Mouse (Mus musculus): Measurements from ENCODE around the gene Wfdc12. TPM values are rescaled to one million over a fixed set of nuclear protein-coding genes. Genes with fewer than 3 reads are reported as not detected.

The Wfdc12 gene
- polyA plus RNA-seq, 1 experiment, result not detected

DNA sequence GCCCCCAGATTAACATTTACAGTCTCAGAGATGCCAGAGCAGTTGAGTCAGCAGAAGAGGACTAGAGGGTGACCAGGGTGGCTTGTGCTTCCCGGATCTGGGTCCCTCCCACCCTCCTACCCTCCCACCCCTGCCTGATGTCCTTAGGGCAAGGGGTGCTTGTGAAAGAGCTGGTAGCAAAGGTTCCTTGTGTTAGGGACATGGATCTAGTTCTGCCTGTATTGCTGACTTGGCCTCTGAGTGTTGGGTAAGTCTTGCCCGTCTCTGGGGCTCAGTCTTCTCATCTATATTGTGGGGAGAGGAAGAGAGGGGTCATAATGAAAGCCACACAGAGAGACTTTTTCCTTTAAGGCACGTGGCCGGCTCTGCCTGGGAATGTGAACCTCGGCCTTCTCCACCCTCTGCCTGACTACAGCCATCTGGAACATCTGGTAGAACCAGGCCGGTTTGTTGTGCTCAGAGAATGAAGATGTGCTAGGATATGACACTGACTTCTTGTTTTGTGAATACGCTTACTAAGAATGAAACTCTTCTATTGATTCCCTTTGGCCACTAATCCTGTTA is 7.6 kb downstream of the Wfdc12 start, which contains the start of gene Wfdc5:
TSS of gene Wfdc5 (minus strand) at position 51 of the 564 bp plus-strand sequence.
- Histone ChIP-seq H3K4me3 (replicated peaks) (no peak within 1 kb of the TSS), H3K27me3 (ENCODE audit: control insufficient read depth) (no peaks in the 10 kb centered on the region)
- TF ChIP-seq GATA1 (IDR thresholded peaks at IDR 0.05; ENCODE audit: low read length) (no peak), TAL1 (IDR thresholded peaks at IDR 0.05; ENCODE audit: low read length) (no peak)

DNA sequence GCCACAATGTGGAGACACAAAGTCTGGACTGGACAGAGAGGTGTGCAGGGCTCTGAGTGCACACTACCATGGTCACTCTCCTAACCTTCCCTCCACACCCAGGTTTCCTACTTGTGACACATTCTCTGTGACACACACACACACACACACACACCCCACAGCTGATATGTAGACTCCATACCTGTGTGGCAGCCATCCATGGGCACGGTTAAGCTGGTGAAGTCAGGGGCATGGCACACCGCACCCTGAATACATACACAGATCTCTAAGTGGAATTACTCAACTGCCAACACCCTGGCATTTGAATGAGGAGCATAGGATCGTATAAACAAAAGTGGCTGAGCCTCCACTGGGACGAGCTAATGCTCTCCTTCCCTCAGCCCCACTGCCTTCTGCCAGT is 9.6 kb downstream of the Wfdc12 start:
- Histone ChIP-seq H3K36me3 (ENCODE audit: control insufficient read depth) (no peaks in the 10 kb centered on the region), H3K27me3 (ENCODE audit: control insufficient read depth) (no peaks in the 10 kb centered on the region), H3K4me3 (replicated peaks) (no peak overlapping the region), H3K9me3 (ENCODE audit: control insufficient read depth, low read length) (peaks cover 2% of the 10 kb centered on the region; the same call in 1 of the 2 replicates), H3K4me1 (ENCODE audit: control insufficient read depth) (no peaks in the 10 kb centered on the region; the same call in 1 of the 2 replicates)
- no peak for TF ChIP-seq GATA1 (IDR thresholded peaks at IDR 0.05; ENCODE audit: low read length)
- TF ChIP-seq TAL1 (IDR thresholded peaks at IDR 0.05; ENCODE audit: low read length), result no peak

More for the DNA sequence above, 7.6 kb downstream of the Wfdc12 start, which contains the start of gene Wfdc5:
- peaks cover 2% of the 10 kb centered on the region; the same call in 1 of the 2 replicates for H3K9me3 ChIP-seq (ENCODE audit: control insufficient read depth, low read length)
- H3K36me3 ChIP-seq (ENCODE audit: control insufficient read depth), result no peaks in the 10 kb centered on the region
- no peaks in the 10 kb centered on the region; the same call in 1 of the 2 replicates for H3K4me1 ChIP-seq (ENCODE audit: control insufficient read depth)

- Histone ChIP-seq H3K4me1 (ENCODE audit: control insufficient read depth) (no peaks in the 10 kb centered on the region; the same call in 1 of the 2 replicates), H3K27me3 (ENCODE audit: control insufficient read depth) (no peaks in the 10 kb centered on the region), H3K4me3 (replicated peaks) (no peak overlapping the region), H3K9me3 (ENCODE audit: control insufficient read depth, low read length) (no peaks in the 10 kb centered on the region), H3K36me3 (ENCODE audit: control insufficient read depth) (no peaks in the 10 kb centered on the region)
- TF ChIP-seq TAL1 (IDR thresholded peaks at IDR 0.05; ENCODE audit: low read length) (no peak), GATA1 (IDR thresholded peaks at IDR 0.05; ENCODE audit: low read length) (no peak)
Measured at GRCm38 (mm10) chr2:164180124-164180523, 10.3 kb downstream of the Wfdc12 start.

DNA sequence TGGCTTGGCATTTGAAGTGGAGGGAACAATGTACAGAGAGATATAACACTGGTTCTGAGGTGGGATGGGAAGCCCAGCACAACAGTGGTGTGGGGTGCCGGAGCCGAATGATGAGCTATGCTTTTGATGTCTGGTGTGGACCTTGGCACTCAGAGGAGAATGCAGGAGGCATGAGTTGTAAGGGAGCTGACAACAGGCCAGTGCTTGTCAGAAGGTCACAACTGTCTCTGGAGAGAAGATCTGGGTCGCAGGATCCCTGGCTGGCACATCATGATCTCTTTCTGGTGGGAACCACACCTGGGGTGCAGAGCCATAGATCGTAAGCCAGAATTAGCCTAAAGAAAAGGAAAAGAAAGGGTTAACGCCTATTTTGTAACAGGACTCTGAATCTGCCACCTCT is 12.6 kb downstream of the Wfdc12 start:
- Histone ChIP-seq H3K4me1 (ENCODE audit: control insufficient read depth) (no peaks in the 10 kb centered on the region), H3K36me3 (ENCODE audit: control insufficient read depth) (no peaks in the 10 kb centered on the region), H3K27me3 (ENCODE audit: control insufficient read depth) (peaks cover 5% of the 10 kb centered on the region; the same call in 1 of the 2 replicates), H3K4me3 (replicated peaks) (no peak overlapping the region), H3K9me3 (ENCODE audit: control insufficient read depth, low read length) (no peaks in the 10 kb centered on the region)
- TF ChIP-seq TAL1 (IDR thresholded peaks at IDR 0.05; ENCODE audit: low read length) (no peak), GATA1 (IDR thresholded peaks at IDR 0.05; ENCODE audit: low read length) (no peak)

DNA sequence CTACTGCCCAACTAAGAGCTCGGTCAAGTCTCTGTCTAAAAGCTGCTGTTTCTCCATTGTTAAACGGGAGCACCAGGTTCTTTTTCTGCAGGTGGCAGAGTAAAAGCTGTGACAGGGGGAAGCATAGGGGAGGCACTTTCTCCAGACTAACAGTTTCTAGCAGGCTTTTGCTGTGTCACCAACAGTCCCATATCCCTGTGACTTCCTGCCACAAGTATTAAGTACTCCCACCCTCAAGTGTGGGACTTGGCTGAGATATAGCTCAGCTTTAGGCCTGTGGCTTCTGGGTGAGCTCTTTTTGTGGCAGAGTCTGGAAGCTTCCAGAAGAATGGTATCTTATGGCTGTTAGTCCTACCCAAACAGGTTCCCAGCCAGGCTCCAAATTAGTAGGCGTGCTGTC is 14.6 kb downstream of the Wfdc12 start:
- Histone ChIP-seq H3K4me1 (ENCODE audit: control insufficient read depth) (no peaks in the 10 kb centered on the region), H3K36me3 (ENCODE audit: control insufficient read depth) (no peaks in the 10 kb centered on the region), H3K27me3 (ENCODE audit: control insufficient read depth) (peaks cover 17% of the 10 kb centered on the region), H3K9me3 (ENCODE audit: control insufficient read depth, low read length) (no peaks in the 10 kb centered on the region), H3K4me3 (replicated peaks) (no peak overlapping the region)
- TF ChIP-seq GATA1 (IDR thresholded peaks at IDR 0.05; ENCODE audit: low read length) (no peak), TAL1 (IDR thresholded peaks at IDR 0.05; ENCODE audit: low read length) (no peak)

DNA sequence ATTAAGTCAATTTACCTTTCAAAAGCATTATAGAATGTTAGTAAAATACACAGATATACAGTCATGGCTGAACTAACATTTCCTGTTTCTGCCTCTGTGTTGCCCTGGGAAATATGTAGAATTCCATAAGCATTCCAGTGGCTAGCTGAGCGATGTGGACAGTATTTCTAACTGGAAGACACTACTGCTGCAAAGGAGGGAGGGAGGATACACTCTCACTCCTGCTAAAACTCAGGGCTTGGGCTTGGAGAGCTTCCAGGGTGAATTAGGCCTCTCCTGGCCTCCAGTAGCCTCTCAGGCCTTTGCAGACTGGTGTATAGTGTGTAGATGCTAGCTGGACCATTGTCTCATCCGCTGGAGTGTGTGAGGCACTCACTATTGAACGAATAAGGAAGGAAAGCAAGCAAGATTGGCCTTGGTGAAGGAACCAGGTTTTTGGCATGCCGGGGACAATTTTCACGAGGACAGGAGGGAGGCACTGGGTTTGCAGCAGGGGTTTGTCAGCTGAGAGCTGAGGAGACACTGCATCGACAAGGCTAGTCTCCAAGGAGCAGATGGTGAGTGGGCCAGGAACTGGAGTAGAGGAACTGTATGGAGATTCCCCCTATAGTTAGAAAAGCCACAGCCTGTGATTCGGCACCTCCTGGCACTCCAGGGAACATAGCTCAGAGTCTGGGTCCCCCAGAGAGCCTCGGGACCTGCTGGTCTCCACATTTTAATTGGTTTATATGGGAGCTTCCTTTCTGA is 15.6 kb downstream of the Wfdc12 start:
- Histone ChIP-seq H3K4me3 (replicated peaks) (no peak overlapping the region), H3K9me3 (ENCODE audit: control insufficient read depth, low read length) (no peaks in the 10 kb centered on the region), H3K36me3 (ENCODE audit: control insufficient read depth) (no peaks in the 10 kb centered on the region), H3K27me3 (ENCODE audit: control insufficient read depth) (peaks cover 27% of the 10 kb centered on the region), H3K4me1 (ENCODE audit: control insufficient read depth) (no peaks in the 10 kb centered on the region)
- TF ChIP-seq GATA1 (IDR thresholded peaks at IDR 0.05; ENCODE audit: low read length) (no peak), TAL1 (IDR thresholded peaks at IDR 0.05; ENCODE audit: low read length) (no peak)

- Histone ChIP-seq H3K9me3 (ENCODE audit: control insufficient read depth, low read length) (no peaks in the 10 kb centered on the region), H3K4me3 (replicated peaks) (no peak overlapping the region), H3K36me3 (ENCODE audit: control insufficient read depth) (no peaks in the 10 kb centered on the region), H3K27me3 (ENCODE audit: control insufficient read depth) (peaks cover 41% of the 10 kb centered on the region), H3K4me1 (ENCODE audit: control insufficient read depth) (no peaks in the 10 kb centered on the region)
- TF ChIP-seq GATA1 (IDR thresholded peaks at IDR 0.05; ENCODE audit: low read length) (no peak), TAL1 (IDR thresholded peaks at IDR 0.05; ENCODE audit: low read length) (no peak)
Measured at GRCm38 (mm10) chr2:164173394-164173793, 17.0 kb downstream of the Wfdc12 start.

DNA sequence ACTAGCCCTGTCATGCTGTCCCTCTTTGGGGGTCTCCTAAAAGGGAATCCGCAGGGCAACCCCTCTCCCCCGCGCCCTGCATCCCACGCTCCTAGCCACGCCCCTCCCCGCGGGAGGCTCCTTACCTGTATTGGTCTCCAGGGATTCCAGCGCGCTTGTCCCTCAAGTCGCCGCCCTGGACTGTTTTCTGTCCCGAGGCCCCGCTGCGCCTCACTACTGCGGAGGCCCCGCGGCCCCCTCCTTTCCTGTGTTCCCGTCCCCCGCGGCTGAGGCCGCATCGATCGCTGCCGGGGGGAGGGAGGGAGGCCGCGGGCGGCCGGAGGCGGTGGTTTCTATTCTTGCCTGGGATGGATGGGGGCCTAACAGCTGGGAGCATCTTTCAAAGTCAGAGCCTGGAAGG is 19.5 kb downstream of the Wfdc12 start, which contains the start of gene Kcns1:
TSS of gene Kcns1 (minus strand) at position 212 of the 400 bp plus-strand sequence.
- peaks cover 60% of the 10 kb centered on the region for H3K27me3 ChIP-seq (ENCODE audit: control insufficient read depth)
- no peak for TF ChIP-seq TAL1 (IDR thresholded peaks at IDR 0.05; ENCODE audit: low read length)
- TF ChIP-seq GATA1 (IDR thresholded peaks at IDR 0.05; ENCODE audit: low read length), result no peak
- no peaks in the 10 kb centered on the region for H3K9me3 ChIP-seq (ENCODE audit: control insufficient read depth, low read length)
- no peaks in the 10 kb centered on the region for H3K36me3 ChIP-seq (ENCODE audit: control insufficient read depth)
- H3K4me3 ChIP-seq (replicated peaks), result no peak within 1 kb of the TSS
- H3K4me1 ChIP-seq (ENCODE audit: control insufficient read depth), result no peaks in the 10 kb centered on the region

DNA sequence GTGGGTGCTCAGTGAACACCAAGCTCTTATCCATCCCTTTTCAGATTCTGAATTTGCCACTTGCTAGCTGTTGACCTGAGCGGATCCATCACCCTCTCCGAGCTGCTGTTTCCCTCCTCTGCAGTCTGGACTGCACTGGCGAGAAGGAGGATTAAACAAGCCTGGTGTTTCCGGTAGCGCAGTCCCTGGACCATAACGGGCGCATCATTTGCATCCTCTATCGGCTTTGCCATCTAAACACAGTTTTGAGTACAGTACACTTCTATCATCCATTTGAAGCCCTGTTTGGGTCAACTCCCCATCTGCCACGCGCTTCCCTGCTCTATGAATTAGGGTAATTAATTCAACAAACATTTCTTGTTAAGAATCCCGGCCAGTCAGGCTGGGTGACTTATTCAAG is 20.1 kb downstream of the Wfdc12 start:
- peaks cover 60% of the 10 kb centered on the region for H3K27me3 ChIP-seq (ENCODE audit: control insufficient read depth)
- no peaks in the 10 kb centered on the region for H3K9me3 ChIP-seq (ENCODE audit: control insufficient read depth, low read length)
- no peak overlapping the region for H3K4me3 ChIP-seq (replicated peaks)
- TF ChIP-seq GATA1 (IDR thresholded peaks at IDR 0.05; ENCODE audit: low read length), result no peak
- no peak for TF ChIP-seq TAL1 (IDR thresholded peaks at IDR 0.05; ENCODE audit: low read length)
- no peaks in the 10 kb centered on the region for H3K36me3 ChIP-seq (ENCODE audit: control insufficient read depth)
- H3K4me1 ChIP-seq (ENCODE audit: control insufficient read depth), result no peaks in the 10 kb centered on the region
